Mouse (Mus musculus) forebrain, embryonic 14.5 days (tissue): ENCODE data around the gene Fam131a. TPM values are rescaled to one million over a fixed set of nuclear protein-coding genes. Genes with fewer than 3 reads are reported as not detected.

Source experiments
- ATAC-seq: fragments of 200-750 bp; cut with Nextera tagmentation; 2 replicates; pipeline ENCODE4 v1.8.0; 2017; ENCODE audit warnings: mild to moderate bottlenecking, moderate library complexity
- DNase-seq: peaks from one replicate; pipeline ENCODE4 v3.0.0-alpha.2; 2015; ENCODE audit warnings: low spot score
- H3K27ac ChIP-seq: fragments of 300-500 bp; sonication (generic); 2 replicates; pipeline ENCODE4 v1.5.1; 2014; ENCODE audit warnings: low read depth, mild to moderate bottlenecking, control low read depth, low read length, moderate library complexity
- H3K27me3 ChIP-seq: fragments of 300-500 bp; sonication (generic); replicated peaks from 2 replicates; pipeline ENCODE4 v1.6.1; 2014; ENCODE audit warnings: low read length, control low read depth, mixed read lengths; ENCODE audit not compliant: control insufficient read depth, insufficient read depth
- H3K36me3 ChIP-seq: fragments of 300-500 bp; sonication (generic); 2 replicates; pipeline ENCODE4 v1.6.1; 2014; ENCODE audit warnings: low read length, control low read depth; ENCODE audit not compliant: control insufficient read depth, insufficient read depth
- H3K4me1 ChIP-seq: fragments of 300-500 bp; sonication (generic); 2 replicates; pipeline ENCODE4 v1.6.1; 2014; ENCODE audit warnings: antibody characterized with exemption, low read length, control low read depth; ENCODE audit not compliant: control insufficient read depth, insufficient read depth
- H3K4me2 ChIP-seq: fragments of 300-500 bp; sonication (generic); 2 replicates; pipeline ENCODE4 v1.6.1; 2014; ENCODE audit warnings: mild to moderate bottlenecking, control low read depth, low read length
- H3K4me3 ChIP-seq: fragments of 300-500 bp; sonication (generic); 2 replicates; pipeline ENCODE4 v1.5.1; 2014; ENCODE audit warnings: low read depth, low read length, control low read depth
- H3K9ac ChIP-seq: fragments of 300-500 bp; sonication (generic); 2 replicates; pipeline ENCODE4 v1.6.1; 2014; ENCODE audit warnings: mild to moderate bottlenecking, low read length, control low read depth, moderate library complexity
- H3K9me3 ChIP-seq: fragments of 300-500 bp; sonication (generic); replicated peaks from 2 replicates; pipeline ENCODE4 v1.6.1; 2016; ENCODE audit warnings: low read length, control low read depth, mixed read lengths; ENCODE audit not compliant: control insufficient read depth
- whole genome bisulfite sequencing: fragments of 180-500 bp; shearing (Covaris S2); extraction: QIAGEN DNeasy Blood & Tissue Kit; methylation state at CpG from one replicate; pipeline ENCODE4 v1.1.7; 2014; 5-methylcytosine and 5-hydroxymethylcytosine counted together
- polyA plus RNA-seq: library from polyadenylated mRNA; unstranded; fragments of >200 nt; fragmentation: Nextera tagmentation; extraction: Ambion mirVana; gene quantifications from 2 replicates; pipeline ENCODE4 v1.2.1, GENCODE M21; 2014

The Fam131a gene
- polyA plus RNA-seq, 1 experiment from 2014 or later = 51.5 TPM

GRCm38 (mm10) chr16:20730293-20730711 is 37.3 kb downstream of the Fam131a start:
- no peak overlapping the region for H3K27ac ChIP-seq
- H3K36me3 ChIP-seq = no peaks in the 10 kb centered on the region
- no peak overlapping the region for H3K4me3 ChIP-seq
- 43% methylated on average over 5 of the region's 5 CpGs for WGBS
- DNase-seq = no peak
- no peak for ATAC-seq
- no peak overlapping the region for H3K4me2 ChIP-seq
- H3K9ac ChIP-seq = no peak overlapping the region
- no peaks in the 10 kb centered on the region for H3K9me3 ChIP-seq
- peaks cover 7% of the 10 kb centered on the region for H3K4me1 ChIP-seq
- H3K27me3 ChIP-seq = peaks cover 18% of the 10 kb centered on the region

DNA sequence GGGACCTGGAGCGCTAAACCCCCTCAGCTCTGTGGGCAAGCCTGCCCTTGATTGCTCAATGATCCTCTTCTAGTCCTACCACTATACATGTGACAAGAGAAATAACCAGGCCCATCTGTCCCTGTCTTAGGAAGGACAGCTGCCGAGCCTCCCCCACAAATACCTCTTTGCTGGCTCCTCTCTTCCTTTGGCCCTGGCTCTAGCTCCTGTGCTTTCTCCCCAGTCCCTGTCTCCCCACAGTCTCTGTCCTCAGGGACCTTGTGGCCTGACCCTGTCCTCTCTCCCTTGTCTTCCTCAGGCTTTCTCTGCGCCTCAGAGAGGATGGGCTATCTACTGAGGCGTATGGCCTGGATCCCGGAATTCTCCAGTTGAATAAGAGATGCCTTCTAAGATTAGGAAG is 38.6 kb downstream of the Fam131a start:
- no peak overlapping the region for H3K4me2 ChIP-seq

DNA sequence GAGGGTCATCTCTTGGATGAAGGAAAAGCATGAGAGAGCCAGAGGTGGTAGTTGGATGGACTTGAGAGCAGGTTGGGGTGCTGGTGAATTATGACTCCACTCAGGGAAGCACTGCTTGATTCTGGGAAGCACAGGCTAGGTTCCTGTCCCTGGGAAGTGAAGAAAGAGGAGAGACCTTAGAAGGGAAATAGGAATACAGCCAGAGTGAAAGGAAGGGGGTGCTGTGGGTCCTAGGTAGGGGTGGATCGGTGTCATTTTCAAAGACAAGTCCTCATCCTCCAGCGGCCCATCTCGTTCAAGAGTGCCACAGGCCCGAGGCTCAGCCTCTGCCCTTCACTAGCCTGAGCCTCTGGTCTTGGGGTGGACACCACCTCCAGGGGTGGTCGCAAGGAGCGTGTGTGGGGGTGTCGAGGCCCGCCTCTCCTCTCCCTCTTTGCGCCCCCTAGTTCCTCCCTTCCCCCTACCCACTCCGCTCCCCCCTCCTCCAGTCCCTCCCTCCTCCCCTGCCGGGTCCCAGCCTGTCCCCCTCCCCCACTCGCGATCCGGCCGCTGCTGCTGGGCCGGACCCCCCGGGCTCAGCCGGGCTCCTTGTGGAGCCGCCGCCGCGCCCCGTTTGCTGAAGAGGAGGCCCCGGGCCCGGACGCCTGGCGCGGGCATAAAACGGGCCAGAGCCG is 39.3 kb downstream of the Fam131a start:
- H3K27me3 ChIP-seq = peaks cover 21% of the 10 kb centered on the region
- 0% methylated on average over 29 of the region's 30 CpGs for WGBS
- peaks cover 7% of the 10 kb centered on the region for H3K4me1 ChIP-seq
- H3K9ac ChIP-seq = peak overlapping the region; percentile 83
- H3K9me3 ChIP-seq = no peaks in the 10 kb centered on the region
- peak overlapping the region; percentile 55 for H3K27ac ChIP-seq
- DNase-seq (peak; percentile 54), ATAC-seq (peak; percentile 64)
- 0 out of 2 replicates have a peak, but pooled peaks cover 3% of the 10 kb centered on the region for H3K36me3 ChIP-seq
- peak overlapping the region; percentile 63 for H3K4me3 ChIP-seq
- peak overlapping the region; percentile 98 for H3K4me2 ChIP-seq

More for the DNA sequence above, 38.6 kb downstream of the Fam131a start:
- ATAC-seq (no peak), DNase-seq (no peak)
- Histone ChIP-seq H3K9me3 (no peaks in the 10 kb centered on the region), H3K4me3 (no peak overlapping the region), H3K27ac (0 out of 2 replicates have a peak overlapping the region, but pooled peaks have one; percentile 5), H3K27me3 (peaks cover 21% of the 10 kb centered on the region), H3K36me3 (0 out of 2 replicates have a peak, but pooled peaks cover 3% of the 10 kb centered on the region), H3K4me1 (peaks cover 7% of the 10 kb centered on the region), H3K9ac (no peak overlapping the region; the same call in 1 of the 2 replicates)
- WGBS = 63% methylated on average over 5 of the region's 5 CpGs

- H3K9ac ChIP-seq = peak within 1 kb of the TSS; percentile 83
- peak; percentile 60 for DNase-seq
- peak within 1 kb of the TSS; percentile 63 for H3K4me3 ChIP-seq
- ATAC-seq = peak; percentile 86
- WGBS = under 1% methylated on average over 59 of the region's 70 CpGs
- H3K4me1 ChIP-seq = peaks cover 7% of the 10 kb centered on the region
- H3K9me3 ChIP-seq = no peaks in the 10 kb centered on the region
- peak within 1 kb of the TSS; percentile 55 for H3K27ac ChIP-seq
- H3K36me3 ChIP-seq = 0 out of 2 replicates have a peak, but pooled peaks cover 3% of the 10 kb centered on the region
- H3K4me2 ChIP-seq = peak within 1 kb of the TSS; percentile 98
- H3K27me3 ChIP-seq = peaks cover 21% of the 10 kb centered on the region
Observed at GRCm38 (mm10) chr16:20732925-20733730, 40.1 kb downstream of the Fam131a start, which contains the start of gene Chrd. TSS of gene Chrd (plus strand) at chr16:20733127.

DNA sequence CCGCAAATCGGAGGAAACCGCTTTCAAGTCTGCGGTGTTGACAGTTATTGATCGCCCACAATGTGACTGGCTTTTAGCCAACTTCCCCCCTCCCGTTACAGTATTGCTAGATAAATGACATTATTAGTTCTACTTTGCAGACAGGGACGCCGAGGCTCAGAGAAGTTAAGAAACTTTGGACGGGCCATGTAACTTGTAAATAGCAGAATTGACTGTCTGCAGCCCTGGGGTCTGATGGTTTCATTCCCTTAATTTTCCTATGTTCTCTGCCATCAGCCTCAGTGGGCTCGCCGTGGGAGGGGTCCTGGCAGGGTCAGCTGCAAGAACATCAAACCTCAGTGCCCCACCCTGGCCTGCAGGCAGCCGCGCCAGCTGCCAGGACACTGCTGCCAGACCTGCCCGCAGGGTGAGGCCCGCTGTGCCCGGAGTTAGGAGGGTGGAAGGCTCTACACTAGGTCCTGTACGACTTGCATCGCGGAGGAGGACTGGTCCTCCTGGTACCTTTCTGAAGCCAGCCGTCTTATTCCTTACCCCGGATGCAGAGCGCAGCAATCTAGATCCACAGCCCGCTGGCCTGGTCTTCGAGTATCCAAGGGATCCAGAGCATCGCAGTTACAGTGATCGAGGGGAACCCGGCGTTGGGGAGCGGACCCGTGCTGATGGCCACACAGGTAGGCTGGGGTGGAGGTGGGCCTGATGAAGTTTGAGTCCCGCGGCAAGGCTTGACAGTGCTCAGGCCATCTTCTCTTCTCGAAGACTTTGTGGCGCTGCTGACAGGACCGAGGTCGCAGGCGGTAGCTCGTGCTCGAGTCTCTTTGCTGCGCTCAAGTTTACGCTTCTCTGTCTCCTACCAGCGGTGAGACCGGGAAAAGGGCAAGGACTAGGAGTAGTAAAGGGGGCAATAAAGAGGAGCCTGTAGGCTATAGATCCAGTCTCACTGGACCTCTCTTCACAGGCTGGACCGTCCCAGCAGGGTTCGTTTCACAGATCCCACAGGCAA is 41.0 kb downstream of the Fam131a start, which contains the start of gene Thpo:
TSS of gene Thpo (minus strand) at position 781 of the 1,000 bp plus-strand sequence.
- H3K27me3 ChIP-seq = peaks cover 21% of the 10 kb centered on the region
- 4% methylated on average over 45 of the region's 45 CpGs for WGBS
- H3K27ac ChIP-seq = no peak within 1 kb of the TSS

GRCm38 (mm10) chr16:20735651-20736050 is 42.6 kb downstream of the Fam131a start:
- H3K36me3 ChIP-seq = 0 out of 2 replicates have a peak, but pooled peaks cover 3% of the 10 kb centered on the region
- H3K9ac ChIP-seq = no peak overlapping the region
- no peaks in the 10 kb centered on the region for H3K9me3 ChIP-seq
- H3K27ac ChIP-seq = no peak overlapping the region
- peaks cover 21% of the 10 kb centered on the region for H3K27me3 ChIP-seq
- WGBS = 79% methylated on average over 5 of the region's 5 CpGs
- ATAC-seq (no peak), DNase-seq (no peak)
- H3K4me1 ChIP-seq = peaks cover 7% of the 10 kb centered on the region
- no peak overlapping the region for H3K4me2 ChIP-seq
- H3K4me3 ChIP-seq = no peak overlapping the region

More for the DNA sequence above, 41.0 kb downstream of the Fam131a start, which contains the start of gene Thpo:
- ATAC-seq (no peak), DNase-seq (peak; percentile 24)
- H3K4me2 ChIP-seq = peak within 1 kb of the TSS; percentile 98
- H3K9me3 ChIP-seq = no peaks in the 10 kb centered on the region
- peak within 1 kb of the TSS; percentile 63 for H3K4me3 ChIP-seq
- H3K36me3 ChIP-seq = 0 out of 2 replicates have a peak, but pooled peaks cover 3% of the 10 kb centered on the region
- H3K9ac ChIP-seq = peak within 1 kb of the TSS; percentile 83
- peaks cover 7% of the 10 kb centered on the region for H3K4me1 ChIP-seq

GRCm38 (mm10) chr16:20736168-20736567 is 43.1 kb downstream of the Fam131a start:
- Histone ChIP-seq H3K4me3 (no peak overlapping the region), H3K36me3 (0 out of 2 replicates have a peak, but pooled peaks cover 3% of the 10 kb centered on the region), H3K4me1 (peaks cover 7% of the 10 kb centered on the region), H3K9me3 (no peaks in the 10 kb centered on the region), H3K9ac (no peak overlapping the region), H3K27me3 (peaks cover 21% of the 10 kb centered on the region), H3K27ac (no peak overlapping the region), H3K4me2 (no peak overlapping the region)
- DNase-seq (no peak), ATAC-seq (no peak)
- 89% methylated on average over 7 of the region's 7 CpGs for WGBS

GRCm38 (mm10) chr16:20736823-20737222 is 43.8 kb downstream of the Fam131a start:
- no peak overlapping the region for H3K4me2 ChIP-seq
- H3K4me3 ChIP-seq = no peak overlapping the region
- 0 out of 2 replicates have a peak, but pooled peaks cover 3% of the 10 kb centered on the region for H3K36me3 ChIP-seq
- H3K27ac ChIP-seq = no peak overlapping the region
- no peaks in the 10 kb centered on the region for H3K9me3 ChIP-seq
- H3K27me3 ChIP-seq = peaks cover 21% of the 10 kb centered on the region
- H3K9ac ChIP-seq = no peak overlapping the region
- peaks cover 7% of the 10 kb centered on the region for H3K4me1 ChIP-seq
- 88% methylated on average over 5 of the region's 5 CpGs for WGBS
- ATAC-seq = no peak
- DNase-seq = no peak
